Mouse (Mus musculus): ENCODE results near the gene Sertad3. TPM values are rescaled to one million over a fixed set of nuclear protein-coding genes. Genes with fewer than 3 reads are reported as not detected.

The Sertad3 gene
- total and polyA plus RNA-seq, 3 experiments = 2.0 to 6.7 TPM; not detected in 1

DNA sequence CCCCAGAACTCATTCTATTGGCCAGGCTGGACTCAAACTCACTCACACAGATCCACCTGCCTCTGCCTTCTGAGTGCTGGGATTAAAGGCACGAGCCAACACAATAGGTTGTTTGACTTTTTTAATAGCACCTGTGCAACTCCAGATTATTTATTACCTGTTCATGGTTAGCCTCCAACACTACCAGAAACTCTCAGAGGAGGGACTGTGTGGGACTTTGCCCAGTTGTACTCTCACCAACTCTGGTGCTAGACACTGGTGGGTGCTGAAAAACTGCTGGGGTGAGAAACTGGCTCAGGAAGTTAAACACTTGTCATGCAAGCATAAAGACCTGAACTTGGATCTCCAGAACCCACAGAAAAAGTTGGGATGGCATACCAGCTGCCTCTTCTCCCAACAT, 6.2 kb downstream of the Sertad3 start:
- Histone ChIP-seq H3K36me3 (ENCODE audit: control insufficient read depth in 1 of 2, insufficient read depth in 2 of 2, low read length in 2 of 2) (peaks cover 0 to 22% of the 10 kb centered on the region in 2 experiments; a peak in 2 of 4 replicates), H3K4me3 (ENCODE audit: control insufficient read depth in 1 of 2, insufficient read depth in 1 of 2, low read depth in 2 of 2, low read length in 2 of 2) (no peak overlapping the region), H3K9me3 (replicated peaks; ENCODE audit: insufficient read depth, low read length) (no peaks in the 10 kb centered on the region), H3K4me1 (ENCODE audit: control insufficient read depth in 1 of 2, insufficient read depth in 2 of 2, low read length in 2 of 2) (peaks cover 4 to 27% of the 10 kb centered on the region in 2 experiments), H3K27ac (ENCODE audit: control insufficient read depth, low read depth, low read length) (no peak overlapping the region), H3K79me2 (ENCODE audit: control insufficient read depth, insufficient read depth, low read length, poor library complexity) (no peaks in the 10 kb centered on the region; the same call in 1 of the 2 replicates), H3K27me3 (ENCODE audit: control insufficient read depth in 1 of 2, insufficient read depth in 2 of 2, low read length in 2 of 2) (no peaks in the 10 kb centered on the region), H3K9ac (ENCODE audit: control insufficient read depth, low read depth, low read length, poor library complexity, severe bottlenecking) (no peak overlapping the region)
- DNase-seq (ENCODE audit: low read depth, low spot score) = no peak
- no peak for TF ChIP-seq RCOR1 (IDR thresholded peaks at IDR 0.05; ENCODE audit: low read depth, low read length)
- TF ChIP-seq MAZ (IDR thresholded peaks at IDR 0.05; ENCODE audit: low read depth, low read length) = no peak
- TF ChIP-seq HCFC1 (IDR thresholded peaks at IDR 0.05; ENCODE audit: low read depth, low read length) = no peak
- TF ChIP-seq NELFE (IDR thresholded peaks at IDR 0.05; ENCODE audit: low read depth, low read length) = no peak
- TF ChIP-seq E2F4 (IDR thresholded peaks at IDR 0.05; ENCODE audit: borderline replicate concordance, low read depth, low read length) = no peak
- no peak for TF ChIP-seq CTCF (IDR thresholded peaks at IDR 0.05 in 2 of 3, conservative IDR thresholded peaks at IDR 0.05 in 1 of 3; ENCODE audit: control insufficient read depth in 1 of 3, insufficient read depth in 1 of 3, low read depth in 2 of 3, low read length in 3 of 3, poor library complexity in 1 of 3, severe bottlenecking in 1 of 3)
- TF ChIP-seq KAT2A (conservative IDR thresholded peaks at IDR 0.05; ENCODE audit: low read depth, low read length) = no peak
- TF ChIP-seq TAL1 (IDR thresholded peaks at IDR 0.05; ENCODE audit: low read length) = no peak
- TF ChIP-seq CHD2 (IDR thresholded peaks at IDR 0.05; ENCODE audit: low read length) = no peak

DNA sequence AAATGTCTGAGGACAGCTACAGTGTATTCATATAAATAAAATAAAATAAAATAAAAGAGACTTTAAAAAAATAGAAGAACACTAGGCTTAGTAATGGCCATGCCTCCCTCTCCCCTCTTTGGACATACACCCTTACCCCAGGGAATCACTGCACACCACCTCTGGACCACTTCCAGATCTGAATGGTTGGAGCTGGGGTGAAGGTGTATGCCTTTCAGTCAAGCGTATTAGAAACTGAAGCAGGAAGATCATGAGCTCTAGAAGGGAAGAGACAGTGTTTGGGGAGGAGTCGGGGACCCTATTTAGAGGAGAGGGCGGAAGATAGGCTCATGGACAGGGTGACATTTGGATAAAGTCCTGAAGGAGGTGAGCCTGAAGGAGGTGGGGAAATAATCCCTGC, 6.9 kb downstream of the Sertad3 start:
- H3K9me3 ChIP-seq (replicated peaks; ENCODE audit: insufficient read depth, low read length) = no peaks in the 10 kb centered on the region
- no peak for DNase-seq (ENCODE audit: low read depth, low spot score)
- TF ChIP-seq JUND (IDR thresholded peaks at IDR 0.05; ENCODE audit: low read depth, low read length) (no peak), E2F4 (IDR thresholded peaks at IDR 0.05; ENCODE audit: borderline replicate concordance, low read depth, low read length) (no peak), MAFK (IDR thresholded peaks at IDR 0.05; ENCODE audit: borderline replicate concordance, low read depth, low read length) (no peak), KAT2A (conservative IDR thresholded peaks at IDR 0.05; ENCODE audit: low read depth, low read length) (no peak), UBTF (IDR thresholded peaks at IDR 0.05; ENCODE audit: borderline replicate concordance, insufficient read depth, low read depth, low read length) (no peak), ZC3H11A (IDR thresholded peaks at IDR 0.05; ENCODE audit: low read depth, low read length) (no peak), RAD21 (IDR thresholded peaks at IDR 0.05; ENCODE audit: low read depth, low read length) (no peak), RCOR1 (IDR thresholded peaks at IDR 0.05; ENCODE audit: low read depth, low read length) (no peak), GABPA (IDR thresholded peaks at IDR 0.05; ENCODE audit: low read depth, low read length) (no peak), ZKSCAN1 (IDR thresholded peaks at IDR 0.05; ENCODE audit: low read depth, low read length) (no peak), EP300 (IDR thresholded peaks at IDR 0.05; ENCODE audit: low read depth in 1 of 2, low read length in 2 of 2) (no peak), POLR2AphosphoS5 (IDR thresholded peaks at IDR 0.05; ENCODE audit: borderline replicate concordance, low read depth, low read length) (no peak), MAX (IDR thresholded peaks at IDR 0.05; ENCODE audit: low read length) (no peak), TCF12 (IDR thresholded peaks at IDR 0.05; ENCODE audit: low read depth, low read length) (no peak), MEF2A (IDR thresholded peaks at IDR 0.05; ENCODE audit: extremely low read depth, insufficient replicate concordance, low read depth, low read length, poor library complexity, severe bottlenecking) (no peak), NRF1 (IDR thresholded peaks at IDR 0.05; ENCODE audit: insufficient read depth, low read depth, low read length, poor library complexity, severe bottlenecking) (no peak), SMC3 (IDR thresholded peaks at IDR 0.05; ENCODE audit: low read depth, low read length) (no peak)
- H3K27me3 ChIP-seq (ENCODE audit: control insufficient read depth in 1 of 2, insufficient read depth in 2 of 2, low read length in 2 of 2) = no peaks in the 10 kb centered on the region
- no peak overlapping the region for H3K9ac ChIP-seq (ENCODE audit: control insufficient read depth, low read depth, low read length, poor library complexity, severe bottlenecking)
- no peak overlapping the region for H3K4me3 ChIP-seq (ENCODE audit: control insufficient read depth in 1 of 2, insufficient read depth in 1 of 2, low read depth in 2 of 2, low read length in 2 of 2)
- H3K4me1 ChIP-seq (ENCODE audit: control insufficient read depth in 1 of 2, insufficient read depth in 2 of 2, low read length in 2 of 2) = peaks cover 8 to 27% of the 10 kb centered on the region in 2 experiments
- no peaks in the 10 kb centered on the region for H3K79me2 ChIP-seq (ENCODE audit: control insufficient read depth, insufficient read depth, low read length, poor library complexity)
- H3K36me3 ChIP-seq (ENCODE audit: control insufficient read depth in 1 of 2, insufficient read depth in 2 of 2, low read length in 2 of 2) = peaks cover 0 to 22% of the 10 kb centered on the region in 2 experiments; a peak in 2 of 4 replicates
- H3K27ac ChIP-seq (ENCODE audit: control insufficient read depth, low read depth, low read length) = no peak overlapping the region
